Mouse (Mus musculus) liver, embryonic 15.5 days (tissue): Measurements from ENCODE around the gene Fzd4. TPM values are rescaled to one million over a fixed set of nuclear protein-coding genes. Genes with fewer than 3 reads are reported as not detected.

Source experiments
- ATAC-seq: fragments of 200-750 bp; cut with Nextera tagmentation; 2 replicates; pipeline ENCODE4 v1.8.0; 2017; ENCODE audit warnings: moderate number of reproducible peaks, mild to moderate bottlenecking, moderate library complexity; ENCODE audit not compliant: insufficient read depth
- H3K27ac ChIP-seq: fragments of 300-500 bp; sonication (generic); replicated peaks from 2 replicates; pipeline ENCODE4 v1.5.1; 2015; ENCODE audit warnings: mild to moderate bottlenecking, inconsistent platforms
- H3K27me3 ChIP-seq: fragments of 300-500 bp; sonication (generic); 2 replicates; pipeline ENCODE4 v1.6.1; 2015; ENCODE audit warnings: mild to moderate bottlenecking, inconsistent platforms
- H3K36me3 ChIP-seq: fragments of 300-500 bp; sonication (generic); replicated peaks from 2 replicates; pipeline ENCODE4 v1.6.1; 2015; ENCODE audit warnings: moderate library complexity, mild to moderate bottlenecking, inconsistent platforms
- H3K4me1 ChIP-seq: fragments of 300-500 bp; sonication (generic); replicated peaks from 2 replicates; pipeline ENCODE4 v1.6.1; 2015; ENCODE audit warnings: inconsistent platforms
- H3K4me2 ChIP-seq: fragments of 300-500 bp; sonication (generic); 2 replicates; pipeline ENCODE4 v1.6.1; 2015; ENCODE audit warnings: moderate library complexity, mild to moderate bottlenecking, inconsistent platforms
- H3K4me3 ChIP-seq: fragments of 300-500 bp; sonication (generic); replicated peaks from 2 replicates; pipeline ENCODE4 v1.5.1; 2015; ENCODE audit warnings: mild to moderate bottlenecking, inconsistent platforms
- H3K9ac ChIP-seq: fragments of 300-500 bp; sonication (generic); 2 replicates; pipeline ENCODE4 v1.6.1; 2015; ENCODE audit warnings: moderate library complexity, mild to moderate bottlenecking, inconsistent platforms
- H3K9me3 ChIP-seq: fragments of 300-500 bp; sonication (generic); replicated peaks from 2 replicates; pipeline ENCODE4 v1.6.1; 2016; ENCODE audit warnings: inconsistent platforms
- WGBS: fragments of 180-500 bp; shearing (Covaris S2); methylation state at CpG from one replicate; pipeline ENCODE4 v1.1.7; 2015; ENCODE audit warnings: mixed read lengths; ENCODE audit not compliant: insufficient replicate concordance; 5-methylcytosine and 5-hydroxymethylcytosine counted together
- polyA plus RNA-seq: library from polyadenylated mRNA; unstranded; fragments of >200 nt; fragmentation: Nextera tagmentation; extraction: Ambion mirVana; gene quantifications from 2 replicates; pipeline ENCODE4 v1.2.1, GENCODE M21; 2015

Gene Fzd4
- polyA plus RNA-seq, 1 experiment from 2014 or later, result 1.9 TPM

GRCm38 (mm10) chr7:89459691-89460090 is 55.5 kb downstream of the Fzd4 start:
- no peak for ATAC-seq
- 31% methylated on average over 2 of the region's 2 CpGs for WGBS
- no peak overlapping the region for H3K4me2 ChIP-seq
- no peak overlapping the region for H3K27ac ChIP-seq
- no peaks in the 10 kb centered on the region for H3K36me3 ChIP-seq
- no peaks in the 10 kb centered on the region for H3K27me3 ChIP-seq
- no peaks in the 10 kb centered on the region for H3K4me1 ChIP-seq
- H3K9ac ChIP-seq, result no peak overlapping the region
- no peaks in the 10 kb centered on the region for H3K9me3 ChIP-seq
- H3K4me3 ChIP-seq, result no peak overlapping the region

- Histone ChIP-seq H3K36me3 (no peaks in the 10 kb centered on the region), H3K27ac (no peak overlapping the region), H3K27me3 (no peaks in the 10 kb centered on the region), H3K4me3 (no peak overlapping the region), H3K4me1 (no peaks in the 10 kb centered on the region), H3K9me3 (no peaks in the 10 kb centered on the region), H3K4me2 (no peak overlapping the region), H3K9ac (no peak overlapping the region)
- ATAC-seq, result no peak
These were observed 56.8 kb downstream of the Fzd4 start for GRCm38 (mm10) chr7:89460911-89461310.

GRCm38 (mm10) chr7:89461351-89461750 is 57.2 kb downstream of the Fzd4 start:
- Histone ChIP-seq H3K27me3 (no peaks in the 10 kb centered on the region), H3K4me2 (no peak overlapping the region), H3K9me3 (no peaks in the 10 kb centered on the region), H3K4me3 (no peak overlapping the region), H3K4me1 (no peaks in the 10 kb centered on the region), H3K36me3 (no peaks in the 10 kb centered on the region), H3K9ac (no peak overlapping the region), H3K27ac (no peak overlapping the region)
- 70% methylated on average over 3 of the region's 3 CpGs for WGBS
- ATAC-seq, result no peak

Other genes starting within 250 kb of the Fzd4 start
- 15.3 and 16.4 TPM in 2 replicates for gene Tmem135, start 133 bp upstream of the Fzd4 start, polyA plus RNA-seq
- gene Prss23, start 122.8 kb downstream of the Fzd4 start, polyA plus RNA-seq, result 3.9 and 4.2 TPM in 2 replicates
- gene Me3, start 228.0 kb downstream of the Fzd4 start, polyA plus RNA-seq, result 0.07 and 0.08 TPM in 2 replicates